Mouse (Mus musculus) lung, postnatal 0 days (tissue): ENCODE measurements around the gene Zbtb37.

ENCODE experiments used
- CTCF ChIP-seq: IDR thresholded peaks from 2 replicates; pipeline ENCODE4 v1.5.1; 2016; ENCODE audit warnings: antibody characterized with exemption, mild to moderate bottlenecking
- EP300 ChIP-seq: IDR thresholded peaks from 2 replicates; pipeline ENCODE4 v1.6.1; 2016; ENCODE audit warnings: antibody characterized with exemption, mild to moderate bottlenecking, control low read depth

DNA sequence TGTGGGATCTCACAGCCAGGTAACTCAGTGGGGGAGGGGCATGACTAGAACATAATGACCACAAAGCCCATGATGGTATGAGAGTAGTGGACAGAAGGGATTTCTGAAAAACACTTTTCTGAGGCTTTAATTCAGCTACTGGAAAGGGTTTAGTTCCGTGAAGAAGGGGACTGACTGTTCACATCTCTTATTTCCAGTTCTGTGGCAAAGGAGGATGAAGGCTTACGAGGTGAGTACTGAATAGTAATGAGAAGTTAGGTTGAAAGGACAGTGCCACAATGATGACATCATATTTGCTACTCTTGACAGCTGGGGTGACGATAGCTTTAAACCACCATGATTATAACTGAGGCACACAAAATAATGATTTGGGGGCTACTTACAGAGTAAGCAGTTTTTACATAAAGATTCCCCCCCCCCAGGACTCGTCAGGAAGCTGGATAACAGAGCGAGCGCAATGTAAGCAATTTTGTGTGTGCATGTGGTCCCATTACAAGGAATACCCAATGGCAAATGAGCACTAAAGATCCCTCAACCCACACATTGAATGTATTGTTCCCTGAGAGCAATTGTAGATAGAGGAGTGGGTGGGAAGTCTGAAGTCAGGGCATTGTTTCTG, 1.2 kb upstream of the Zbtb37 start:
- TF ChIP-seq CTCF, result no peak
- no peak for TF ChIP-seq EP300
